Mouse (Mus musculus): ENCODE results near the gene Tdrkh. TPM values are rescaled to one million over a fixed set of nuclear protein-coding genes. Genes with fewer than 3 reads are reported as not detected.

The Tdrkh gene
- total RNA-seq, 2 experiments from 2014 or later, result 6.5 TPM; not detected in 1

DNA sequence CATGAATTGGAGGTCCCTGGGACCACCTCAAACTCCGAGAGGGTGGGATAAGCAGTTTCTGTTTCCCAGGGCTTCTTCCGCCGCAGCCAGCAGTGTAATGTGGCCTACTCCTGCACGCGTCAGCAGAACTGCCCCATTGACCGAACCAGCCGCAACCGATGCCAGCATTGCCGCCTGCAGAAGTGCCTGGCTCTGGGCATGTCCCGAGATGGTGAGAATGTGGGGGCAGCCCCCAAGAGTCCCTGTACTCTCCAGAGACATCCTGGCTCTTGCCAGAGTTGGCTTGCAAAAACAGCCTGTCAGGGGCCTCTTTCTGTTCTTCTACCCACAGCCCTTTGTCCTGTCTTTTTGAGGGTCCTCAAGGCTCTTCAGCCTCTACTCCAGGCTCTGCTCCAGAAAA, 25.7 kb upstream of the Tdrkh start:
- no peak for ATAC-seq (replicated peaks; ENCODE audit: low FRiP score, poor library complexity, severe bottlenecking)

DNA sequence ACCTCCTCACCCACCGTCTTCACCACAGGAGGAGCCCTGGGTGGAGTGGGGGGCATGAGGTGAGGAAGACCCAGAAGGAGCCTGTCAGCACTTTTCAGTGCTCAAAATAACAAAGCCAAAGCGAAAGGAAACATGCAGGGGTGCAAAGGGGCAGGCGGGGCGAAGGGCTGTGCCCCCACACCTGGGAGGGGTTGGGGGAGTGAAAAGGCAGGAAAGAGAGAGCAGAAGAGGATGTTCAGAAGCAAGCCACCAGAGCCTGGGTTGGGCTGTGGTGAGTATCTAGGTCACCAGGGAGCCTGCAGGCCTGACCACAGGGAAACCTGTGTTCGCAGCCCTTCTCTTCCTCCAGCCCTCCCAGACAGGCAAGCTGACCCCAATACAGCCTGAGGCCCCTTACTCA, 25.0 kb upstream of the Tdrkh start:
- ATAC-seq (replicated peaks; ENCODE audit: low FRiP score, poor library complexity, severe bottlenecking), result no peak

- no peak for ATAC-seq (replicated peaks; ENCODE audit: low FRiP score, poor library complexity, severe bottlenecking)
Measured at GRCm38 (mm10) chr3:94389420-94389819, 23.7 kb upstream of the Tdrkh start.

GRCm38 (mm10) chr3:94391001-94391400, 22.1 kb upstream of the Tdrkh start:
- ATAC-seq (replicated peaks; ENCODE audit: low FRiP score, poor library complexity, severe bottlenecking), result no peak

DNA sequence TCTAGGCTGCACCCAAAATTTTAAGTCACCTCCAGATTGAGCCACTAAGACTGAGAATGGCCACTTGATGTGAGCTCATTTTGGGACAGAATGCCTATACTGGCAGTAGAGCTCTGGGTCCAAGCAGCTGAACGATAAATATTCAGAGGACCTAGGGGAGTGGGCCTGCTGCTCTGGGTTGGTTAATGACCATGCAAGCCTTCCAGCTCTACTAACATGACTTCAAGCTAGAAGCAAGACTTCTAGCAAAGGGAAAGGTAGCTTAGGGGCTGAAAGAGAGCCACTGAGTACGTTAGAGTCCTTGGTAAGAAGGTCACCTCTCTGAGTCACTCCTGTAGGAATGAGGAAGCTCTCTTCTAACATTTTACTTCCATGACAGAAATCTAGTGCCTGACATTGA, 20.9 kb upstream of the Tdrkh start:
- ATAC-seq (replicated peaks; ENCODE audit: low FRiP score, poor library complexity, severe bottlenecking), result no peak

- no peak for ATAC-seq (replicated peaks; ENCODE audit: low FRiP score, poor library complexity, severe bottlenecking)
Measured at GRCm38 (mm10) chr3:94393049-94393448, 20.0 kb upstream of the Tdrkh start.

DNA sequence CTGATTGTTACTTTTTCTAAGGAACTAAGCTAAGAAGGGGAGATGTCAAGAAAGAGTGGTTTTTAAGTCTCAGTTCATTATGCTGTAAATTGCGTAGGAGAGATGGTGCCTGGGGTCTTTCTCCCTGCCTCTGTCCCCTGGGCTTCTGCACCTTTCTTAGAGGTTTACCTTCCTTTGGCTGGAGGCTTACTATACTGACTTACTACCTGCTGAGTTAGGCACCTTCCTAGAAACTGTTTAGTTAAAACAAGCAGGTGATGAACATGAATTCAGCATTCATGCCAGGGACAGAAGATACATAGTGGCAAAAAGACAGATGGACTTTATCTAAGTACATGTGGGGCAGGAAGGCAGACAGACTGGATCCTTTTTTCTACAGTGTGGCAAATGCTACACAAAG, 16.7 kb upstream of the Tdrkh start:
- no peak for ATAC-seq (replicated peaks; ENCODE audit: low FRiP score, poor library complexity, severe bottlenecking)

- ATAC-seq (replicated peaks; ENCODE audit: low FRiP score, poor library complexity, severe bottlenecking), result no peak
Measured at GRCm38 (mm10) chr3:94396851-94397250, 16.2 kb upstream of the Tdrkh start.

GRCm38 (mm10) chr3:94398217-94398616, 14.9 kb upstream of the Tdrkh start, which contains the start of gene Lingo4:
TSS of gene Lingo4 (plus strand) at chr3:94398517.
- no peak for ATAC-seq (replicated peaks; ENCODE audit: low FRiP score, poor library complexity, severe bottlenecking)

- no peak for ATAC-seq (replicated peaks; ENCODE audit: low FRiP score, poor library complexity, severe bottlenecking)
Measured at GRCm38 (mm10) chr3:94398943-94399481, 14.1 kb upstream of the Tdrkh start.

GRCm38 (mm10) chr3:94399663-94400310, 13.3 kb upstream of the Tdrkh start:
- no peak for ATAC-seq (replicated peaks; ENCODE audit: low FRiP score, poor library complexity, severe bottlenecking)

- no peak for ATAC-seq (replicated peaks; ENCODE audit: low FRiP score, poor library complexity, severe bottlenecking)
Measured at GRCm38 (mm10) chr3:94402451-94402850, 10.6 kb upstream of the Tdrkh start.

- ATAC-seq (replicated peaks; ENCODE audit: low FRiP score, poor library complexity, severe bottlenecking), result no peak
Measured at GRCm38 (mm10) chr3:94404366-94405054, 8.6 kb upstream of the Tdrkh start.

- no peak for ATAC-seq (replicated peaks; ENCODE audit: low FRiP score, poor library complexity, severe bottlenecking)
Measured at GRCm38 (mm10) chr3:94405561-94405960, 7.5 kb upstream of the Tdrkh start.

GRCm38 (mm10) chr3:94412530-94412929, 543 bp upstream of the Tdrkh start:
- no peak for ATAC-seq (replicated peaks; ENCODE audit: low FRiP score, poor library complexity, severe bottlenecking)

- no peak for ATAC-seq (replicated peaks; ENCODE audit: low FRiP score, poor library complexity, severe bottlenecking)
Measured at GRCm38 (mm10) chr3:94430980-94431379, 17.9 kb downstream of the Tdrkh start.

DNA sequence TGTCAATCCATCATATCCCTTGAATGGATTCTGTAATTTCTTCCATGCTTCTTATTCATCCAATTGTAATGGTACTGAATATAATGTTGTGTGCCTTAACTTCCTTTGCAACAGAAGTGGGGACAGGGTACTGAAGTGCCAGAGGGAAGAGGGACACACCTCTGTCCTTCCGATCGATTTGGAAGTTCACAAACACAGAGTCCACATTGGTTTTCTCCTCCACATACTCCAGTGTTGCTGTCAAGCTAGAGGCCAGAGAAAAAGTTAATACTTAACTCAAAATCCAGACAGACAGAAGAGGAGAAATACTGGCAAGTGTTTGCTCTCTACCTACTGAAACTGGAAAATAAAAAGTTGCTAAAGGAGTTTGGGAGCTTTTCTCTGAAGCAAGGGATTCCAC, 21.2 kb downstream of the Tdrkh start:
- no peak for ATAC-seq (replicated peaks; ENCODE audit: low FRiP score, poor library complexity, severe bottlenecking)

GRCm38 (mm10) chr3:94436420-94436819, 23.3 kb downstream of the Tdrkh start:
- ATAC-seq (replicated peaks; ENCODE audit: low FRiP score, poor library complexity, severe bottlenecking), result no peak

DNA sequence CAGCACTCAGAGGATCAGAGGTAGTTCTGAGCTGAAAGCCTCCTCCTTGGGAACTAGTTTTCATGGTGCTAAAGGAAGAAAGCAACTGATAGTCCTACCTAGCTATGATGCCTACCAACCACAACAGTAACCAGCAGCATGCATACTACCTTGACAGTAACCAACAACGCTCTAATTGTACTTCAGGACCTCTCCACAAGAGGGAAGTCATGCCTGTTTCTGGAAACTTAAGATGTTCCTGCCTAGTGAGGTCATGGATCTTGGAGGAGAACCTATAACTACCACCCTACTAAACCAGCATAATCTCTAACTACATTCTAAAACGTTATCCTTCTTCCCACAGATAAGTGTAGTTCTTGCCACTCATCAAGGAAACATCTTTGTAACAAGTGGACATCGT, 28.1 kb downstream of the Tdrkh start:
- no peak for ATAC-seq (replicated peaks; ENCODE audit: low FRiP score, poor library complexity, severe bottlenecking)

GRCm38 (mm10) chr3:94442951-94443596, 30.0 kb downstream of the Tdrkh start, which contains the start of gene Mrpl9:
TSS of gene Mrpl9 (plus strand) at chr3:94443318.
- peak; percentile 98 for ATAC-seq (replicated peaks; ENCODE audit: low FRiP score, poor library complexity, severe bottlenecking)

DNA sequence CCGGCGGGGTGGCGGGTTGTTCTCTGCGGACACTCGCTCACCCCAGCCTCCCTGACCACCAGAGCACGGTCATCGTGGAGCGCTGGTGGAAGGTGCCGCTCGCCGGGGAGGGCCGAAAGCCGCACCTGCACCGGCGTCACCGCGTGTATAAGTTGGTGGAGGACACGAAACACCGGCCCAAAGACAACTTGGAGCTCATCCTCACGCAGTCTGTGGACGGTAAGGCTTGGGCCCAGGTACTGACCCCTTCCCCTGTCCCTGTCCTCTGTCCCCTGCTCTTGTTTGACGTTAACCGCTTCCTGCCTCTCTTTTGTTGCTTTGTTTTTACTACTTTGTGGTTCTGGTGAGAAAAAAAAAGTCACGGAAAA, 30.5 kb downstream of the Tdrkh start, which contains the start of gene Oaz3:
Oaz3 (minus strand) TSS at position 319 of the 368 bp plus-strand sequence.
- ATAC-seq (replicated peaks; ENCODE audit: low FRiP score, poor library complexity, severe bottlenecking), result peak; percentile 69; the same call in 1 of the 2 replicates
